Mouse (Mus musculus) retina, embryonic 14.5 days (tissue): ENCODE data around the gene Hist1h4d.
"Not testable (repeated sequence)": the region's sequence is repeated elsewhere in the genome, so short reads cannot be mapped to it uniquely, and the experiment has no call there.

Experiments used
- DNase-seq: peaks from one replicate; pipeline ENCODE4 v3.0.0-alpha.2; 2015; ENCODE audit warnings: low spot score

The Hist1h4d gene

DNA sequence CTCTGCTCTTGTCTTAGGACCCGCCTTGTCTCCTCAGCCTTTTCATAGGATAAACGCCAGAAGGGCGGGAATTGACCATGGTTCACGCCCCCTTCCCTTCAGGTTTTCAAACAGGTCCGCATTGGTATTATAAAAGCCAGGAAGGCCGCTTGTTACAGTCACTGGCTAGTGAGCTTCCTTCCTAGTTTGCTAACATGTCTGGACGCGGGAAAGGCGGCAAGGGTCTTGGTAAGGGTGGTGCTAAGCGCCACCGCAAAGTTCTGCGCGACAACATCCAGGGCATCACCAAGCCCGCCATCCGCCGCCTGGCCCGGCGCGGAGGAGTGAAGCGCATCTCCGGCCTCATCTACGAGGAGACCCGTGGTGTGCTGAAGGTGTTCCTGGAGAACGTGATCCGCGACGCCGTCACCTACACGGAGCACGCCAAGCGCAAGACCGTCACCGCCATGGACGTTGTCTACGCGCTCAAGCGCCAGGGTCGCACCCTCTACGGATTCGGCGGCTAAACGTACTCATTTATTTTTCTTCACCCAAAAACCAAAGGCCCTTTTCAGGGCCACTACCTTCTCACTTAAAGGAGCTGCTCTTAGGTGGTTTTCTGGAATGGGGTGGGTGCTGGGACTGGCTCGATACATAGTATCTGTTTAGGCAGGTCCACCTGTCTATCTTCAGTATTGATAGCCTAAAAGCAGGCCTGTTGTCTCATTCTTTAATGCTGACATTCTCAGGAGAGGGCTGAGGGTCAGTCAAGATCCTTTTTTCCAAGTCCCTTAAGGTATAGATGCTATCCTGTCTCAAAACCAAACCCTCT lies at the start of gene Hist1h4d:
TSS of gene Hist1h4d (plus strand) at position 191 of the 811 bp plus-strand sequence.
- peak; percentile 98 for DNase-seq

DNA sequence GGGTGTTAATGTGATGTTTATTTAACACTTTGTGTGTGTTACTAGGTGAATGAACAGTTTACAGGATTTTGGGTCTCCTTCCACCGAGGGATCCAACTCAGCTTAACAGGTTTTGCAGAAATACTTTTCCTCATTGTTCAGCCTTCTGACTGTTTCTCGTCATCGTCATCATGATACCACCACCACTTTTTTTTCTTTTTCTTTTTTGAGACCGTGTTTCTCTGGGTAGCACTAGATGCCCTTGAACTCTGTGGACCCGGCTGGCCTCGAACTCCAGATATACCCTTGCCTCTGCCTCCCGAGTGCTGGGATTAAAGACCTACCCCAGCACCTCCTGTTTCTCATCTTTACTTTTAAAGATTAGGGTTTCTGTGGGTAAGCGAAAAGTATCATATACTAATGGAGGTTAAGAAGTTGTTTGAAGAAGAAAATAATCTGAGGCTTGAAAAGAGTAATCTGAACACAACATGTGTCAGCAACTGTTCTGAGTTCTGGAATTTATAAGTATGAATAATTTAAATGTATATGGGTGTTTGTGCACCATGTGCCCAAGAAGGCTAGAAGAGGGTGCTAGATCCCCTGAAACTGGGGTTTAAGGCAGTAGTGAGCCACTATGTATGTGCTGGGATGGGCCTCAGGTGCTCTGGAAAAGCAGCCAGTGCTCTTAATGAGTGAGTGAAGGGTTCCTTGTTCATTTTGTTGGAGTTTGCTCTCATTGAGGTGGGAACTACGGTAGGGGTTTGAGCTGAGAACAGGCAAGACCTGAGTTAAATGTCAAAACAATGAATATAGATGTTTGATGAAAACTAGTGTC lies 48.9 kb upstream of the Hist1h4d start:
- DNase-seq, result no peak

DNA sequence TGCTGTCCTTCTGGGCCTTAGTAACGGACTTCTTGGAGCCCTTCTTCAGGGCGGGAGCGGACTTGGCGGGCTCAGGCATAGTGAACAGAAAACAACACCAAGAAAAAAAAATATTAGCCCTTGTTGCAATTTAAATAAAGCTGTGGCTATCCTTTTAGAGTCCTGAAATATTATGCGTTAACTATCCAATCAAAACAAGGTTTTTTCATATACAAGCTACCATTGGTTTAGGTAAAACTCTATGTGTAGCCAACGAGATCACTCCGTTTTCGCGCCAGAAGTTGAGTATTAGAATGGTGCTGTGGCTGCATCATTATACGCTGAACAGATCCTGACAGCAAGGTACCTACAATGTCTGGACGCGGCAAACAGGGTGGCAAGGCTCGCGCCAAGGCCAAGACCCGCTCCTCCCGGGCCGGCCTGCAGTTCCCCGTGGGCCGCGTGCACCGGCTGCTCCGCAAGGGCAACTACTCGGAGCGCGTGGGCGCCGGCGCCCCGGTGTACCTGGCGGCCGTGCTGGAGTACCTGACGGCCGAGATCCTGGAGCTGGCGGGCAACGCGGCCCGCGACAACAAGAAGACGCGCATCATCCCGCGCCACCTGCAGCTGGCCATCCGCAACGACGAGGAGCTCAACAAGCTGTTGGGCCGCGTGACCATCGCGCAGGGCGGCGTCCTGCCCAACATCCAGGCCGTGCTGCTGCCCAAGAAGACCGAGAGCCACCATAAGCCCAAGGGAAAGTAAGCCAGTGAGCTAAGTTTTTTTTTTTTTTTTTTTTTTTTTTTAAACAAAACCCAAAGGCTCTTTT lies 47.6 kb upstream of the Hist1h4d start, which contains the start of gene Hist1h2af:
TSS of gene Hist1h2af (plus strand) at position 347 of the 808 bp plus-strand sequence.
- DNase-seq, result peak; percentile 88

DNA sequence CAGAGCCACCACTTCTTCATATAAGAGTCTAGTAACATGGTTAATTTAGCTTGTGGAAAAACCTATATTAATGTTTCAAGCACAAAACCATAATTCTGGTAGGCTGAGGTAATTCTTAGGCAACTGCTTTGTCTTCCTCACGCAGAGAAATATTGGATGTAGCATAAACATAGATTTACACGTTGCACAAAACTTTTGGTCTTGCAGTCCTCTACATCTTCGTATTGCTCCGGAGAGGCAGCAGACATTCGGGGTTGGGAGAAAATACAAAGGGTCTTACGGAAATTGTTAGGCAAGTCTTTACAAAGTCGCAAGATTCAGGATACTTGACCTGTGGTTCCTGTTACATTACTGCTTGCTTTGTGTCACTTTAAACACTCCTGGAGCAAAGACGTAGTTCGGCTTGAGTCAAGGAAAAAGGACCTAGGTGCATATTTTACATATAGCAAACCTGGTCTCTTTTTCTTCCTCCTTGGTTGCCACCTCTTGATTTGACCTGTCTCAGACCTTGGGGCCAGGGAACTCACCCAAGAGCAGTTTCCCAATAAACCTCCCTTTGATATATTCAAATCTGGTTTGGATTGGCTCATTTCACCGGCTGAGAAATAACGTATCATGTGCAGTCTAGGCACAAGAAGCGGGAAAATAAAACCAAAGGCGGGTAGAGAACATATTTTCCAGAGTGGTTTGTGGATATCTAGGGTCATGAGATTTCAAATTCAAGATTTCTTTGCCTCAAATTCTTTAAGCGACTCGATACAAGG lies 46.8 kb upstream of the Hist1h4d start:
- no peak for DNase-seq

DNA sequence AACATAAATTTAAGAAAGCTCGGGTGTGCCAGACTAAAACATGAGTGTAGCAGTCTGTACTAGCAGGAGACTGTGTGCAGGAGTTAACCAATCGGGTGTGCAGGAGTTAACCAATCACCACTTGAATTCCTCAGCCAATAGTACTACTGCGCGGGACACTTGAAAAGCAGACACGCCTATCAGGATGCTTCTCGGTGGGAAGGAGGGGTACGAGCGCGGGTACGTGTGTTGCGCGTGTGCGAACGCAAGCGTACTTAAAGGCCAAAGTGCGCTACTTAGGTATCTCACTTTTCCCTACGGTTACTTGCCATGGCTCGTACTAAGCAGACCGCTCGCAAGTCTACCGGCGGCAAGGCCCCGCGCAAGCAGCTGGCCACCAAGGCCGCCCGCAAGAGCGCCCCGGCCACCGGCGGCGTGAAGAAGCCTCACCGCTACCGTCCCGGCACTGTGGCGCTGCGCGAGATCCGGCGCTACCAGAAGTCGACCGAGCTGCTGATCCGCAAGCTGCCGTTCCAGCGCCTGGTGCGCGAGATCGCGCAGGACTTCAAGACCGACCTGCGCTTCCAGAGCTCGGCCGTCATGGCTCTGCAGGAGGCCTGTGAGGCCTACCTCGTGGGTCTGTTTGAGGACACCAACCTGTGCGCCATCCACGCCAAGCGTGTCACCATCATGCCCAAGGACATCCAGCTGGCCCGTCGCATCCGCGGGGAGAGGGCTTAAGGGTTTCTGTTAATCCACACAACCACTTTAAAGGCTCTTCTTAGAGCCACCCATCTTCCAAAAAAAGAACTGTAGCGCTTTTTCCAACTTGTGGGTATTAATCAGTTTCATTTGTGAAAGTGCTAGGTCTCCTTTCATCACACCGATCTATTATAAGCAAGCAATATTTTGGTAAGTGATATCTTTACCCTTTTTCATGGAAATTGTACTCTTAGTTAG lies 46.0 kb upstream of the Hist1h4d start, which contains the start of gene Hist1h3g:
TSS of gene Hist1h3g (plus strand) at position 286 of the 939 bp plus-strand sequence.
- peak; percentile 92 for DNase-seq

DNA sequence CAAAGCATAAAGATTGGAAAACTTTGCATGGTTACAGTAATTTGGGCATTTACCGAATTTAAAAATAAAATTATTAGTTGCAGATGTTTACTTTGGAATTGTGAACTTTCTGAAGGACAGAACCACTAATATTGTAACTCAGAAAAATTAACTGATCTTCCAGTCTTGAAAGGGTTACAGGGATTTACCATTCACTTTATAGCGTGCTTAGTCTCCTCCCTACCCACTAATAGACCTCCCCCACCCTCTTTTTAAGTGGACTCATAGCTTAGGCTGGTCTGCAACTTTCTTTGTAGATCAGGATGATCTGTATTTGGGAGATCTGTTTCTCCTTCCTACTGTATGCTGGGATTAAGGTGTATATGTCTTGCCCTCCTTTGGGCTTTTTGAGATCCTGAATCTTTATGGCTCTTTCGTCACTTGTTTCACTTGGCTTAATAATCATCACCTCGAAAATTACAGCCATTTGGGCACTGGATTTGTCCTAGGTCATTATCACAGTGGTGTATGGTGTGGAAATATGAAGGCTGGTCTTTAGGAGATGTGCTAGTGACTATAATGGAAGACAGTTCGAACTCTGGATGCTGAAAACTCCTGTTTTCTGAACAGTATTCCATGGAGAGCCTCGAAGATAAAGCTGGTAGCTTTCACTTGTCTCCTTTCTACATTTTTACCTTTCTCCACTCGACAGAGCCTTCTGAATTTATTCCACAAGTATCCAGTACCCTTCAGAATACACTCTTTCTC lies 45.1 kb upstream of the Hist1h4d start:
- no peak for DNase-seq

DNA sequence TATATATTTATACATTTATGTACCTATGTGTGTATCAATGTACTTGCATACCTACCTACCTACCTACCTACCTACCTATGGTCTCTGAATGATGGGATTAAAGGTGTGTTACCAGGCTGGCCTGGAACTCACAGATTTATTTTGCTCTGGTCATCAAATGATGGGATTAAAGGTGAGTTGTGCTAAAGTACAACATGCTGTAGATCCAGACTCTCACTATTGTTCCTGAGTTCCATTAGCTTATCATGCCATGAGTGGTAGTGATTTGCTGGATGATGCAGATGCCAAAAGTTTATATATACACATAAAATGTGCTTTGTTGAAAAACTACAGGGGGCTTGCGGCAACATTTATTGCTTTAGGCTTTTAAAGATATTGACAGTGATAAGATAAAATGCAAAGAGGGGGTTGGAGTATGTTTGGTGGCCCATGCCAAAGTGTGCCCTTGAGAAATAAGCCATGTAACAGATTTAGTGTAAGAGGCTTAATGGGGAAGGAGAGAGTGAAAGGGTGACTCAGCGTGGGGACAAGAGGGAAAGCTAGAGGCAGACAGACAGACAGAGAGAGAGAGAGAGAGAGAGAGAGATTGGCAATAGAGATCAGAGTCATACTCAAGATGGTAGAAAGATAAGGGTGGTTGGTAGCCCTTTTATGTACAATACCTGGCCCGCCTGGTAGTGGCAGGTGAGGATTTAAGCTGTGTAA lies 44.2 kb upstream of the Hist1h4d start:
- DNase-seq, result no peak

DNA sequence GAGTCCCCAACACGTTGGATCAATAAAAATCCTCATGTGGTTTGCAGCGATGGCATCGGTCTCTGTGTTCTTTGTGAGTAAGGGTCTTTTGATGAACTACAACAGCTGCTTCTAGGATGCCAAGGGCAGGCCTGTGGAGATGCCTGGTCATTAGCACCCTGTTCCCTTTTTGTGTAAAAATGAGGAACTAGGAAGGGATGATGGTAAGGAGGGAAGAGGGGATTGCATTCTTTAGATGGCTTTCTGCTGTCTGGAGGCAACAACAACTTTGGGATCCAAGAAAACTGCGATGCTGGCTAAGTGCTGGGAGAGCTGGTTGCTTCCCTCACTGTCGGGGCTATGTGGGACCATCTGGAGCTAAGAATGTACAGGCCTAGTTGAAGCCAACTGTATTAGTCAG lies 43.1 kb upstream of the Hist1h4d start:
- DNase-seq, result no peak

DNA sequence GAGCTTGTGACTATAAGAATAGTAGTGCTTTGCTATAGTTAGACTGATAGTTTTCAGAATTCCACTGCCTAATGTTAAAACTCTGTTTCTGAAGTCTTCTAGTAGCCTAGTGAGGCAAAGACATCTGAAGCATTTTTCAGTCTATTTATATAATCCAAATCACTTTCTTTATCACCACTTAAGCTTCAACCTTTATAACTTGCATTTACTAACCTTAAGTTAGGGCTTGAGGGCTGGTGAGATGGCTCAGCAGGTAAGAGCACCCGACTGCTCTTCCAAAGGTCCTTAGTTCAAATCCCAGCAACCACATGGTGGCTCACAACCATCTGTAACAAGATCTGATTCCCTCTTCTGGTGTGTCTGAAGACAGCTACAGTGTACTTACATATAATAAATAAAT lies 41.6 kb upstream of the Hist1h4d start:
- DNase-seq, result not testable (repeated sequence)

DNA sequence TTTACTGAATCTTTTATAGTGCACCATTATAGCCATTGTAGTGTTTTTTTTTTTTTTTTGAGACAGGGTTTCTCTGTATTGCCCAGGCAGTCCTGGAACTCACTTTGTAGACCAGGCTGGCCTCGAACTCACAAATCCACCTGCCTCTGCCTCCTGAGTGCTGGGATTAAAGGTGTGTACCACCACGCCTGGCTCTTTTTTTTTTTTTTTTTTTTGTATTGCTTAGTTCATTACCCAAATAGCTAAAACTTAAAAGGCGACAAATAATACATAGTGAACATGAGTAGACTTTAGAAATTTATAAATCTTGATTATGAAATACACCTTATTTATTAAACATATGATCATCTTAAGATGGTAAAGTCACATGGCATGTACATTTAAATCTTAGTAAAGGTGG lies 39.9 kb upstream of the Hist1h4d start:
- no peak for DNase-seq

DNA sequence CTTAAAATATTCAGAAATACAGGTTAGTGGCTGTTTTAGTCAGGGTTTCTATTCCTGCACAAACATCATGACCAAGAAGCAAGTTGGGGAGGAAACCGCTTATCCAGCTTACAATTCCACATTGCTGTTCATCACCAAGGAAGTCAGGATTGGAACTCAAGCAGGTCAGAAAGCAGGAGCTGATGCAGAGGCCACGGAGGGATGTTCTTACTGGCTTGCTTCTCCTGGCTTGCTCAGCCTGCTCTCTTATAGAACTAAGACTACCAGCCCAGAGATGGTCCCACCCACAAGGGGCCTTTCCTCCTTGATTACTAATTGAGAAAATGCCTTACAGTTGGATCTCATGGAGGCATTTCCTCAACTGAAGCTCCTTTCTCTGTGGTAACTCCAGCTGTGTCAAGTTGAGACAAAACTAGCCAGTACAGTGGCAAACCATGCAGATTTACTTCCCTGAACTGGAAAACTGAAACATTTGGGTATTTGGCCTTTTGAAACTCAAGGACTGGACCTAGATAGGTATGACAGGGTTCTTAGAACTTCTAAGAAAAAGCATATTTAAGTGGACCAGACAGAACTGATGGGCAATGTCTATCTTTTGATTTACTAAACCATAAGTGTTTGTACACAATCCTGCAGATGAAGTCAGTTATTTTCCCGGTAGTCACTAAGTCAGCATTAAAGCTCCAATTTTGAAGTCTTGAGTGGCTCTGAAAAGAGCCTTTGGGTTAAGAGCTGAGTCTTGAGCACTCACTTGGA lies 39.0 kb upstream of the Hist1h4d start:
- not testable (repeated sequence) for DNase-seq

DNA sequence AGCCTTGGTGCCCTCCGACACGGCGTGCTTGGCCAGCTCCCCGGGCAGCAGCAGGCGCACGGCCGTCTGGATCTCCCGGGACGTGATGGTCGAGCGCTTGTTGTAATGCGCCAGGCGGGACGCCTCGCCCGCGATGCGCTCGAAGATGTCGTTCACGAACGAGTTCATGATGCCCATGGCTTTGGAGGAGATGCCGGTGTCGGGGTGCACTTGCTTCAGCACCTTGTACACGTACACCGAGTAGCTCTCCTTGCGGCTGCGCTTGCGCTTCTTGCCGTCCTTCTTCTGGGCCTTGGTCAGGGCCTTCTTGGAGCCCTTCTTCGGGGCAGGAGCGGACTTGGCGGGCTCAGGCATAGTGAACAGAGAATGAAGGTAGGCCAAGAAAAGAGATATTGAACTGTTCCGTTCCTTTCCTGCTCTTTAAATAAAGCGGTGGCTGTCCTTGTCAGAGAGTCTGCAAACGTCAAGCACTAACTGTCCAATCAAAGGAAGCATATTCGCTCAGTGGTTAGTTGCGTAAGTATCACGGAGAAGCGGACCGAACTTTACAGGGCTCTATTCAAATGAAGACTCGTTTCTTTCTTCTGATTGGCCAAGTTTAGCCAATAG lies 38.3 kb upstream of the Hist1h4d start, which contains the start of gene Hist1h2bh:
TSS of gene Hist1h2bh (minus strand) at position 394 of the 609 bp plus-strand sequence.
- peak; percentile 85 for DNase-seq

DNA sequence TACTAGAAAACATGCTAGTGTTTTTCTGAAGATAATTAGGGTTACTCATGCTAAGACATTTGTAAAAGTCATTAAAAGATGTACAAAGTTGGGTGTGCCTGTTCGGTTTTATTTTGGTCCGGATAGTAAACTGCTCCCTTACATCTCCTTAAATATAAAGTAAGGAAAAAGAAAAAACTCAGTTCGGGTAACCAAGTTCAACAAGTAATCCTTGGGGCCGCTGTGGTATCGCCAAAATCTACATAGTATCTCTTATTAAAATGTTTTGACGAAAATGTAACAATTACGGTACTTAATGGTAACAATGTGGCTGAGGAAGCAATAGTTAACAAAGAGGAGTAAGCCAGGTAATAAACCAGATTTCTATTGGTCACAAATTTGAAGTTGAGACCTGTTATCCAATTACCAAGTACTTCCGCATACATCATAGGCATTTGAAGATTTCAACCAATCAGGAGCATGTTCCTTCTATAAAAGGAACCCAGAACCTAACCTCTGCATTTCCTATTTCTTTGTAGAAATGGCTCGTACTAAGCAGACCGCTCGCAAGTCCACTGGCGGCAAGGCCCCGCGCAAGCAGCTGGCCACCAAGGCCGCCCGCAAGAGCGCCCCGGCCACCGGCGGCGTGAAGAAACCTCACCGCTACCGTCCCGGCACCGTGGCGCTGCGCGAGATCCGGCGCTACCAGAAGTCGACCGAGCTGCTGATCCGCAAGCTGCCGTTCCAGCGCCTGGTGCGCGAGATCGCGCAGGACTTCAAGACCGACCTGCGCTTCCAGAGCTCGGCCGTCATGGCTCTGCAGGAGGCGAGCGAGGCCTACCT lies 37.2 kb upstream of the Hist1h4d start, which contains the start of gene Hist1h3f:
TSS of gene Hist1h3f (plus strand) at position 88 of the 822 bp plus-strand sequence.
- DNase-seq, result peak; percentile 98

DNA sequence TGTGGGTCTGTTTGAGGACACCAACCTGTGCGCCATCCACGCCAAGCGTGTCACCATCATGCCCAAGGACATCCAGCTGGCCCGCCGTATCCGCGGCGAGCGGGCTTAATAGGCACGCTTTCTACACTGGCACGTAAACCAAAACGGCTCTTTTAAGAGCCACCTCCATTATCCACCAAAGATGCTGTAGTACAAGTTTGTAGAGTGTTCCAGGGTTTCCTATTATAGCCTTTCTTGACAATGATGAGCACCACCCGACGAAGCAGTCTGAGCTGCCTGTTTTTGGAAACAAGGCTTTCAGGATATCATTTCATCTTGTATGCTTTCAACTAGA lies 36.6 kb upstream of the Hist1h4d start:
- not testable (repeated sequence) for DNase-seq

DNA sequence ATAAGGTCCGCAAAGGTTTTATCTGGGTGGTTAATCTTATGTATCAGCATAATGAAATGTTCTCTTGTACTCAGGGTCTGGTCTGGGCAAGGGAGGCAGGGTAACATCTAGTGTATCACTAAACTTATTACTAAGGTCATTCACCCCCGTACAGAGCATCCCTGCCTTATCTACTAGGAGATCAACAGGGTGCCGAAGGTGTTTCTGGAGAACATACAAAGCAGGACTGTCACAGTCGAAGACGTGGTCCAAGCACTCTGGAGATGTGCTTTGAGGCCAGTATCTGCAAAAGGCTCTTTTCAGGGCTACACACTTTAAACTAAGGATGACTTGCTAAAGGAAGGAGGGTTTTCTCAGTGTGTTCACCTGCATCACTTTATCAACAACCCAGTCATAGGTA lies 34.7 kb upstream of the Hist1h4d start:
- DNase-seq, result no peak

DNA sequence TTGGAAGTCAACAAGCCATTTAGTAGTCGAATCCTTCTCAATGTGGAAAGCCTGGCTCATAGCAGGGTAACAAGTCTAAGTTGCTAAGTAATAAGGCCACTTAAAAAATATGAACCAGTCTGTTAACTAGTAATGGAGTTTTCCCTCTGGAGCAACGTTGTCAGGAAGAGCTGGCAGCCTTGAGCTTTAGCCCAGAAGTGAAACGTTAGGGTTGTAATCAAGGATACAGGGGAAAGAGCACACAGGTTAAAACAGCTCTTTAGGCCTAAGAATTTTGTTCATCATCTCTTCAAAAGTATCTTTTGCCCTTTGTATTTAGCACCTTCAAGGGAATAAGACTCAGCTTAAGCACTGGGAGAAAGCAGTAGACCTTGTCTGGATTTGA lies 30.6 kb upstream of the Hist1h4d start:
- peak; percentile 43 for DNase-seq
